Mouse (Mus musculus): ENCODE measurements at regions not wholly inside any gene's neighbourhood (a gene's known extent, or its start where the extent isn't known, plus 50 kb on each side); places are given as distances from the start of the nearest gene placed in this dataset.

- 50% methylated on average over 3 of the region's 3 CpGs for WGBS (ENCODE audit: insufficient replicate concordance)
- ATAC-seq (no peak), DNase-seq (no peak)
- Histone ChIP-seq H3K4me2 (ENCODE audit: low read depth, low read length) (no peak overlapping the region), H3K4me1 (ENCODE audit: insufficient read depth) (no peaks in the 10 kb centered on the region), H3K36me3 (replicated peaks; ENCODE audit: insufficient read depth, low read length) (no peaks in the 10 kb centered on the region), H3K27ac (ENCODE audit: low read depth) (no peak overlapping the region), H3K27me3 (ENCODE audit: insufficient read depth, low read length) (no peaks in the 10 kb centered on the region), H3K9me3 (ENCODE audit: low read length) (no peaks in the 10 kb centered on the region), H3K9ac (replicated peaks) (no peak overlapping the region), H3K4me3 (ENCODE audit: low read depth, low read length) (no peak overlapping the region)
- TF ChIP-seq CTCF (IDR thresholded peaks at IDR 0.05; ENCODE audit: low read depth) (no peak), EP300 (IDR thresholded peaks at IDR 0.05; ENCODE audit: low read depth) (no peak)
Observed at GRCm38 (mm10) chr4:8968741-8969140, 729.9 kb upstream of the Car8 start.

GRCm38 (mm10) chr4:8967986-8968385, 729.1 kb upstream of the Car8 start:
- H3K36me3 ChIP-seq (replicated peaks; ENCODE audit: insufficient read depth, low read length): no peaks in the 10 kb centered on the region
- no peak overlapping the region for H3K4me2 ChIP-seq (ENCODE audit: low read depth, low read length)
- no peak for TF ChIP-seq EP300 (IDR thresholded peaks at IDR 0.05; ENCODE audit: low read depth)
- TF ChIP-seq CTCF (IDR thresholded peaks at IDR 0.05; ENCODE audit: low read depth): no peak
- no peak for ATAC-seq
- H3K9ac ChIP-seq (replicated peaks): no peak overlapping the region
- no peaks in the 10 kb centered on the region for H3K9me3 ChIP-seq (ENCODE audit: low read length)
- H3K27me3 ChIP-seq (ENCODE audit: insufficient read depth, low read length): no peaks in the 10 kb centered on the region
- no peak overlapping the region for H3K4me3 ChIP-seq (ENCODE audit: low read depth, low read length)
- H3K4me1 ChIP-seq (ENCODE audit: insufficient read depth): no peaks in the 10 kb centered on the region
- WGBS (ENCODE audit: insufficient replicate concordance): 84% methylated on average over 3 of the region's 3 CpGs
- no peak overlapping the region for H3K27ac ChIP-seq (ENCODE audit: low read depth)
- DNase-seq: no peak

- Histone ChIP-seq H3K36me3 (replicated peaks; ENCODE audit: insufficient read depth, low read length) (no peaks in the 10 kb centered on the region), H3K27me3 (ENCODE audit: insufficient read depth, low read length) (no peaks in the 10 kb centered on the region), H3K4me3 (ENCODE audit: low read depth, low read length) (no peak overlapping the region), H3K27ac (ENCODE audit: low read depth) (no peak overlapping the region), H3K9me3 (ENCODE audit: low read length) (no peaks in the 10 kb centered on the region), H3K4me1 (ENCODE audit: insufficient read depth) (no peaks in the 10 kb centered on the region), H3K9ac (replicated peaks) (no peak overlapping the region), H3K4me2 (ENCODE audit: low read depth, low read length) (no peak overlapping the region)
- DNase-seq (no peak), ATAC-seq (no peak)
- TF ChIP-seq EP300 (IDR thresholded peaks at IDR 0.05; ENCODE audit: low read depth): no peak
- no peak for TF ChIP-seq CTCF (IDR thresholded peaks at IDR 0.05; ENCODE audit: low read depth)
- WGBS (ENCODE audit: insufficient replicate concordance): 78% methylated on average over 5 of the region's 5 CpGs
Observed at GRCm38 (mm10) chr4:8965563-8965962, 726.7 kb upstream of the Car8 start.

DNA sequence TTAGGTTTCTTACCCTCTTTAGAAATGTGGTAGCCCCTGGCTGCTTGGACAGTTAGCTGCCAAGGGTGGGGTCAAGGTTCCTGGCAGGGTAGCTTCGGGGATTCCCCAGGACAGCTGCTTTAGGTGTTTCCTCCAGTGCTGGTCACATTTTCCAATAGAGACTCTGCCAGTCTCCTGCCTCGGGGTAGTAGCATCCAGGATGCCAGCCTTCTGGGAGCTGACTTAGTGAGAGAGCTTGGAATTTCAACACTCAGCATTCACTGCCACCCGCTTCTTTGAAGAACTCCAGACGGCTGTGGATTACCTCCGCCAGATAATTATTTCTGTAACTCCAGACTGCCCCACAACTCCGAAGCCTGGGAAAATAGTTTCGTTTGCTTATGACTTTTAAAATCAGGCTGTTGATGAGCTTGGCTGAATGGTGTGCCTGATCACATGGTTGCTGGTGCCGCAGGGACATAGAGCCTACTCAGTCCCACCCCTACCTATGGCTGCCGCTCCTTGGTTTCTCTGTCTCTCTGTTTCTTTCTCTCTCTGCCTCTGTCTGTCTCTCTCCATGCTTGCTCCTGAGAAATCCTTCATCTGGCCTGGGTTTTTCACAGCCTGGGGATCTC, 724.2 kb upstream of the Car8 start:
- Histone ChIP-seq H3K27ac (ENCODE audit: low read depth) (no peak overlapping the region), H3K4me3 (ENCODE audit: low read depth, low read length) (no peak overlapping the region), H3K36me3 (replicated peaks; ENCODE audit: insufficient read depth, low read length) (no peaks in the 10 kb centered on the region), H3K27me3 (ENCODE audit: insufficient read depth, low read length) (no peaks in the 10 kb centered on the region), H3K4me1 (ENCODE audit: insufficient read depth) (0 out of 2 replicates have a peak, but pooled peaks cover under 1% of the 10 kb centered on the region), H3K4me2 (ENCODE audit: low read depth, low read length) (no peak overlapping the region), H3K9me3 (ENCODE audit: low read length) (no peaks in the 10 kb centered on the region), H3K9ac (replicated peaks) (no peak overlapping the region)
- WGBS (ENCODE audit: insufficient replicate concordance): 75% methylated on average over 9 of the region's 9 CpGs
- TF ChIP-seq CTCF (IDR thresholded peaks at IDR 0.05; ENCODE audit: low read depth) (no peak), EP300 (IDR thresholded peaks at IDR 0.05; ENCODE audit: low read depth) (no peak)
- ATAC-seq (no peak), DNase-seq (no peak)

- Histone ChIP-seq H3K27me3 (ENCODE audit: insufficient read depth, low read length) (no peaks in the 10 kb centered on the region), H3K9me3 (ENCODE audit: low read length) (no peaks in the 10 kb centered on the region), H3K36me3 (replicated peaks; ENCODE audit: insufficient read depth, low read length) (no peaks in the 10 kb centered on the region), H3K4me3 (ENCODE audit: low read depth, low read length) (no peak overlapping the region), H3K4me2 (ENCODE audit: low read depth, low read length) (no peak overlapping the region), H3K4me1 (ENCODE audit: insufficient read depth) (0 out of 2 replicates have a peak, but pooled peaks cover 3% of the 10 kb centered on the region), H3K9ac (replicated peaks) (no peak overlapping the region), H3K27ac (ENCODE audit: low read depth) (no peak overlapping the region)
- 73% methylated on average over 6 of the region's 6 CpGs for whole genome bisulfite sequencing (ENCODE audit: insufficient replicate concordance)
- DNase-seq (no peak), ATAC-seq (no peak)
- no peak for TF ChIP-seq CTCF (IDR thresholded peaks at IDR 0.05; ENCODE audit: low read depth)
- TF ChIP-seq EP300 (IDR thresholded peaks at IDR 0.05; ENCODE audit: low read depth): no peak
Observed at GRCm38 (mm10) chr4:8961851-8962250, 723.0 kb upstream of the Car8 start.

GRCm38 (mm10) chr4:8957771-8958170, 718.9 kb upstream of the Car8 start:
- no peak for TF ChIP-seq EP300 (IDR thresholded peaks at IDR 0.05; ENCODE audit: low read depth)
- TF ChIP-seq CTCF (IDR thresholded peaks at IDR 0.05; ENCODE audit: low read depth): no peak
- peaks cover 6% of the 10 kb centered on the region; the same call in 1 of the 2 replicates for H3K4me1 ChIP-seq (ENCODE audit: insufficient read depth)
- ATAC-seq: no peak
- no peak overlapping the region for H3K4me3 ChIP-seq (ENCODE audit: low read depth, low read length)
- no peaks in the 10 kb centered on the region for H3K27me3 ChIP-seq (ENCODE audit: insufficient read depth, low read length)
- no peaks in the 10 kb centered on the region for H3K36me3 ChIP-seq (replicated peaks; ENCODE audit: insufficient read depth, low read length)
- no peak for DNase-seq
- H3K4me2 ChIP-seq (ENCODE audit: low read depth, low read length): no peak overlapping the region
- H3K27ac ChIP-seq (ENCODE audit: low read depth): no peak overlapping the region
- WGBS (ENCODE audit: insufficient replicate concordance): 40% methylated on average over 6 of the region's 6 CpGs
- H3K9ac ChIP-seq (replicated peaks): no peak overlapping the region
- H3K9me3 ChIP-seq (ENCODE audit: low read length): no peaks in the 10 kb centered on the region

- Histone ChIP-seq H3K9ac (replicated peaks) (no peak overlapping the region), H3K4me1 (ENCODE audit: insufficient read depth) (peaks cover 6% of the 10 kb centered on the region; the same call in 1 of the 2 replicates), H3K27ac (ENCODE audit: low read depth) (no peak overlapping the region), H3K27me3 (ENCODE audit: insufficient read depth, low read length) (no peaks in the 10 kb centered on the region), H3K4me3 (ENCODE audit: low read depth, low read length) (no peak overlapping the region), H3K9me3 (ENCODE audit: low read length) (no peaks in the 10 kb centered on the region), H3K4me2 (ENCODE audit: low read depth, low read length) (no peak overlapping the region), H3K36me3 (replicated peaks; ENCODE audit: insufficient read depth, low read length) (no peaks in the 10 kb centered on the region)
- no peak for DNase-seq
- ATAC-seq: no peak
- TF ChIP-seq CTCF (IDR thresholded peaks at IDR 0.05; ENCODE audit: low read depth): no peak
- 64% methylated on average over 5 of the region's 5 CpGs for WGBS (ENCODE audit: insufficient replicate concordance)
Observed at GRCm38 (mm10) chr4:8957023-8957343, 718.1 kb upstream of the Car8 start.
